Mouse (Mus musculus): ENCODE measurements around the gene Maml2. TPM values are rescaled to one million over a fixed set of nuclear protein-coding genes. Genes with fewer than 3 reads are reported as not detected.

The Maml2 gene
- polyA plus RNA-seq, 1 experiment from 2014 or later, result 9.8 TPM

- H3K9me3 ChIP-seq (ENCODE audit: control insufficient read depth, low read length), result no peaks in the 10 kb centered on the region
- WGBS, result 50% methylated on average over 4 of the region's 4 CpGs
- DNase-seq (ENCODE audit: low spot score) (no peak), ATAC-seq (ENCODE audit: low read depth) (no peak)
- H3K9ac ChIP-seq (ENCODE audit: low read depth, low read length), result no peak overlapping the region
- H3K4me2 ChIP-seq (ENCODE audit: low read depth, low read length), result no peak overlapping the region
- H3K27me3 ChIP-seq (replicated peaks; ENCODE audit: control insufficient read depth, insufficient read depth, low read length), result no peaks in the 10 kb centered on the region
- H3K27ac ChIP-seq (replicated peaks; ENCODE audit: low read depth, low read length), result no peak overlapping the region
- peaks cover 25% of the 10 kb centered on the region for H3K4me1 ChIP-seq (ENCODE audit: control insufficient read depth, insufficient read depth, low read length)
- no peak overlapping the region for H3K4me3 ChIP-seq (ENCODE audit: low read depth, low read length)
- H3K36me3 ChIP-seq (ENCODE audit: control insufficient read depth, insufficient read depth, low read length), result no peaks in the 10 kb centered on the region
Measured at GRCm38 (mm10) chr9:13465358-13466020, 167.7 kb downstream of the Maml2 start.

- 69% methylated on average over 4 of the region's 4 CpGs for WGBS
- DNase-seq (ENCODE audit: low spot score), result no peak
- Histone ChIP-seq H3K4me2 (ENCODE audit: low read depth, low read length) (no peak overlapping the region), H3K36me3 (ENCODE audit: control insufficient read depth, insufficient read depth, low read length) (no peaks in the 10 kb centered on the region), H3K9me3 (ENCODE audit: control insufficient read depth, low read length) (no peaks in the 10 kb centered on the region), H3K4me3 (ENCODE audit: low read depth, low read length) (no peak overlapping the region), H3K9ac (ENCODE audit: low read depth, low read length) (no peak overlapping the region), H3K27ac (replicated peaks; ENCODE audit: low read depth, low read length) (no peak overlapping the region), H3K4me1 (ENCODE audit: control insufficient read depth, insufficient read depth, low read length) (peaks cover 27% of the 10 kb centered on the region), H3K27me3 (replicated peaks; ENCODE audit: control insufficient read depth, insufficient read depth, low read length) (no peaks in the 10 kb centered on the region)
- no peak for ATAC-seq (ENCODE audit: low read depth)
Measured at GRCm38 (mm10) chr9:13466351-13466750, 168.6 kb downstream of the Maml2 start.

DNA sequence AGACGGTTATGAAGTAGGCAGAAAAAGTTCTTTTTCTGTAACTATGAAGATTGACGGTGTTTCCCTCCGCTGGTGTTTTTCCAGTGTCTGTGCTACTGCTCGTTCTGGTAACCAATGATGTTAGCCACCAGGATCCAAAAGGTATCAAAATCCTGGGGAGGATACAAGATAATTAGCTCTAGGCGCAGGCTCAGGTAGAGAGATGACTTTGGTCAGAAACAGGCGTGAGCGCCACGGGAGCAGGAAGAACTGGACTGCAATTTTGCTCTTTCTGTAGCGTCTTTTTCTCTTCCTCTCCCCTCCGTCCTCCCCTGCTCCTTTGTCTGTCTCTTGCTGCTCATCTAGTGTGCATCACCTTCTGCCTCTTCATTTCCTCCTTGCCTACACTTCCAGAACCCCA lies 169.1 kb downstream of the Maml2 start:
- no peak overlapping the region for H3K9ac ChIP-seq (ENCODE audit: low read depth, low read length)
- H3K27ac ChIP-seq (replicated peaks; ENCODE audit: low read depth, low read length), result no peak overlapping the region
- no peak for ATAC-seq (ENCODE audit: low read depth)
- H3K4me1 ChIP-seq (ENCODE audit: control insufficient read depth, insufficient read depth, low read length), result peaks cover 27% of the 10 kb centered on the region
- WGBS, result 85% methylated on average over 10 of the region's 10 CpGs
- no peak overlapping the region for H3K4me2 ChIP-seq (ENCODE audit: low read depth, low read length)
- DNase-seq (ENCODE audit: low spot score), result no peak
- H3K9me3 ChIP-seq (ENCODE audit: control insufficient read depth, low read length), result no peaks in the 10 kb centered on the region
- no peaks in the 10 kb centered on the region for H3K27me3 ChIP-seq (replicated peaks; ENCODE audit: control insufficient read depth, insufficient read depth, low read length)
- no peaks in the 10 kb centered on the region for H3K36me3 ChIP-seq (ENCODE audit: control insufficient read depth, insufficient read depth, low read length)
- H3K4me3 ChIP-seq (ENCODE audit: low read depth, low read length), result no peak overlapping the region

- peaks cover 30% of the 10 kb centered on the region for H3K4me1 ChIP-seq (ENCODE audit: control insufficient read depth, insufficient read depth, low read length)
- no peak overlapping the region for H3K4me3 ChIP-seq (ENCODE audit: low read depth, low read length)
- 67% methylated on average over 7 of the region's 7 CpGs for WGBS
- H3K9me3 ChIP-seq (ENCODE audit: control insufficient read depth, low read length), result no peaks in the 10 kb centered on the region
- DNase-seq (ENCODE audit: low spot score) (no peak), ATAC-seq (ENCODE audit: low read depth) (0 out of 2 replicates have a peak, but pooled peaks have one; percentile 15)
- H3K36me3 ChIP-seq (ENCODE audit: control insufficient read depth, insufficient read depth, low read length), result no peaks in the 10 kb centered on the region
- no peak overlapping the region for H3K27ac ChIP-seq (replicated peaks; ENCODE audit: low read depth, low read length)
- H3K27me3 ChIP-seq (replicated peaks; ENCODE audit: control insufficient read depth, insufficient read depth, low read length), result no peaks in the 10 kb centered on the region
- no peak overlapping the region for H3K9ac ChIP-seq (ENCODE audit: low read depth, low read length)
- no peak overlapping the region for H3K4me2 ChIP-seq (ENCODE audit: low read depth, low read length)
Measured at GRCm38 (mm10) chr9:13467745-13468144, 170.0 kb downstream of the Maml2 start.

DNA sequence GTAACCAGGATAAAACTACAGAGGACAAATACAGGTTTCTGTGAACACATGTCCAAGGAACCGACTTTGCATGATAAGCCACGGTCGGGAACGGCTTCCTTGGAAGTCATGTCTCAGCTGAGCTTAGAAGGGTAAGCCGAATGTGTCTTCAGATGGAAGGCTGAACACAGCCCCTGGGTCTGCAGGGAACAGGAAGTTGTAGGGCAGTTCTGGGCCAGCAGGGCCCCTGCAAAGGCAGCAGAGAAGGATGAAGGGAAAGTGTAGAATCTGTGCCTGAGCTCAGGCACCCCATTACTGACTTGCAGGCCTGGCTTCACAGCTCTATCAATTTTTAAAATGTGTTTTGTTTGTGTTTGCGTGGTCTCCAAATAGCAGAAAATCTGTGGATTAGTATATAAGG lies 171.0 kb downstream of the Maml2 start:
- no peaks in the 10 kb centered on the region for H3K36me3 ChIP-seq (ENCODE audit: control insufficient read depth, insufficient read depth, low read length)
- ATAC-seq (ENCODE audit: low read depth) (no peak), DNase-seq (ENCODE audit: low spot score) (no peak)
- H3K4me2 ChIP-seq (ENCODE audit: low read depth, low read length), result no peak overlapping the region
- no peaks in the 10 kb centered on the region for H3K27me3 ChIP-seq (replicated peaks; ENCODE audit: control insufficient read depth, insufficient read depth, low read length)
- H3K9me3 ChIP-seq (ENCODE audit: control insufficient read depth, low read length), result no peaks in the 10 kb centered on the region
- H3K9ac ChIP-seq (ENCODE audit: low read depth, low read length), result no peak overlapping the region
- H3K27ac ChIP-seq (replicated peaks; ENCODE audit: low read depth, low read length), result 0 out of 2 replicates have a peak overlapping the region, but pooled peaks have one; percentile 13
- peaks cover 30% of the 10 kb centered on the region for H3K4me1 ChIP-seq (ENCODE audit: control insufficient read depth, insufficient read depth, low read length)
- no peak overlapping the region for H3K4me3 ChIP-seq (ENCODE audit: low read depth, low read length)
- WGBS, result 61% methylated on average over 6 of the region's 6 CpGs

DNA sequence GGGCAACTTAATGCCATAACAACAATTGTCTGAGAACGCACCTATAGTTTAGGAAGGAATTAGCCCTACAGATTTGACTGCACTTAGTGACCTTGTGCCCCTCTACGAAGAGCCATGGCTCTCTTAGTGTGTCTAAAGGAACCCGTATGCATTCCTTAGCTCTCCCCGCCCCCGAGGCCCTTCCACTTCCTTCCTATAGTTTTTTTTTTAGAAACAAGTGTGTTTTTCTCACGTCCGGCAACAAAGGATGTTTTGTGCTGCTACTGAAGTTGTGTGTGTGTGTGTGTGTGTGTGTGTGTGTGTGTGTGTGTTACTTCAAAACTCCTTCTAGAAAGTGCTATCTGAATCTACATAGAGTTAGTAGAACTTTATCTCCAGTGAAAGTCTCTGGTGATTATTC lies 172.3 kb downstream of the Maml2 start:
- Histone ChIP-seq H3K4me3 (ENCODE audit: low read depth, low read length) (no peak overlapping the region), H3K27ac (replicated peaks; ENCODE audit: low read depth, low read length) (no peak overlapping the region), H3K4me1 (ENCODE audit: control insufficient read depth, insufficient read depth, low read length) (peaks cover 30% of the 10 kb centered on the region), H3K36me3 (ENCODE audit: control insufficient read depth, insufficient read depth, low read length) (no peaks in the 10 kb centered on the region), H3K9ac (ENCODE audit: low read depth, low read length) (no peak overlapping the region), H3K9me3 (ENCODE audit: control insufficient read depth, low read length) (no peaks in the 10 kb centered on the region), H3K4me2 (ENCODE audit: low read depth, low read length) (no peak overlapping the region), H3K27me3 (replicated peaks; ENCODE audit: control insufficient read depth, insufficient read depth, low read length) (no peaks in the 10 kb centered on the region)
- no peak for ATAC-seq (ENCODE audit: low read depth)
- DNase-seq (ENCODE audit: low spot score), result peak; percentile 61
- 27% methylated on average over 7 of the region's 7 CpGs for WGBS

DNA sequence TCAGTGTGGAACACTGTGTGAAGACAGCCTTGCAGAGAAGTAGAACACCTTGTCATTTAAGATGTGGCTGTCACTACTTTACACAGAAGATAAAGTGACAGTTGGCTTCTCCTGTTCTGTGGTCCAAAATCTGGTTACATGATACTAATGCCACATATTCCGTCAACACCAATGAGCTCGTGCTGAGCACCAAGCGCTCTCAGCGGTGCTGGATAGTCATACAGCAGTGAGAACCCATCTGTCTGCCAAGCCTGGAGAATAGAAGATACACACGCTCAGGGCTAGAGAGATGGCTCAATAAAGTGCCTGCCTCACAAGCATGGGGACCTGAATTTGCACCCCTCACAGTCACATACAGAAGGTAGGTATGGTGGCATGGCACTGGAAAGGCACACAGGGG lies 177.2 kb downstream of the Maml2 start:
- H3K9me3 ChIP-seq (ENCODE audit: control insufficient read depth, low read length), result no peaks in the 10 kb centered on the region
- no peak overlapping the region for H3K27ac ChIP-seq (replicated peaks; ENCODE audit: low read depth, low read length)
- no peak overlapping the region for H3K4me3 ChIP-seq (ENCODE audit: low read depth, low read length)
- 92% methylated on average over 5 of the region's 5 CpGs for WGBS
- DNase-seq (ENCODE audit: low spot score) (no peak), ATAC-seq (ENCODE audit: low read depth) (no peak)
- no peak overlapping the region for H3K9ac ChIP-seq (ENCODE audit: low read depth, low read length)
- 0 out of 2 replicates have a peak, but pooled peaks cover 6% of the 10 kb centered on the region for H3K4me1 ChIP-seq (ENCODE audit: control insufficient read depth, insufficient read depth, low read length)
- no peaks in the 10 kb centered on the region for H3K36me3 ChIP-seq (ENCODE audit: control insufficient read depth, insufficient read depth, low read length)
- no peak overlapping the region for H3K4me2 ChIP-seq (ENCODE audit: low read depth, low read length)
- H3K27me3 ChIP-seq (replicated peaks; ENCODE audit: control insufficient read depth, insufficient read depth, low read length), result no peaks in the 10 kb centered on the region

DNA sequence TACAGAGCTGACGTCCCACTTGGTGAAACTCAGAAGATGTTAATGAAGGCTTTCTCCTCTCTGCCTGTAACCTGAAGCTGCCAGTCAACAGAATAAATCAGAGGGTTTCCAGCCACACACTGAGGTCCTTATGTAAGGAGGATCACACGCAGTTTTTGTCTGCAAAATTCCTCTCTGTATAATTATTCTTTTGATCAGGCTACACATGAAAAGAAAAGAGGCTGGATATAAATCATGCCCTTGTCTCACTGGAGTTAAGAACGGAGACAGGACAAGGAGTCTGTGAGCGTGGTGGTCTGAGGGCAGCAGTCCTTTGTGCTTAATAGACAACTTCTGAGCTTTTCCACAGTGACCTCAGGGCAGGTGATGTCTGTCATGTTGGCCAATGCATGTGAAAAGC lies 181.5 kb downstream of the Maml2 start:
- peaks cover 15% of the 10 kb centered on the region for H3K4me1 ChIP-seq (ENCODE audit: control insufficient read depth, insufficient read depth, low read length)
- no peak overlapping the region for H3K27ac ChIP-seq (replicated peaks; ENCODE audit: low read depth, low read length)
- H3K36me3 ChIP-seq (ENCODE audit: control insufficient read depth, insufficient read depth, low read length), result no peaks in the 10 kb centered on the region
- no peak overlapping the region for H3K4me2 ChIP-seq (ENCODE audit: low read depth, low read length)
- H3K9ac ChIP-seq (ENCODE audit: low read depth, low read length), result no peak overlapping the region
- H3K4me3 ChIP-seq (ENCODE audit: low read depth, low read length), result no peak overlapping the region
- H3K9me3 ChIP-seq (ENCODE audit: control insufficient read depth, low read length), result no peaks in the 10 kb centered on the region
- 19% methylated on average over 4 of the region's 4 CpGs for WGBS
- ATAC-seq (ENCODE audit: low read depth), result no peak
- H3K27me3 ChIP-seq (replicated peaks; ENCODE audit: control insufficient read depth, insufficient read depth, low read length), result no peaks in the 10 kb centered on the region
- no peak for DNase-seq (ENCODE audit: low spot score)

Measured in embryonic facial prominence, embryonic 14.5 days (tissue).